Mouse (Mus musculus) ES-Bruce4 (cell line): Measurements from ENCODE around the gene Rnf135. TPM values are rescaled to one million over a fixed set of nuclear protein-coding genes. Genes with fewer than 3 reads are reported as not detected.

ENCODE experiments used
- H3K27ac ChIP-seq: 2 replicates; pipeline ENCODE4 v1.5.1; 2012; ENCODE audit warnings: low read length, inconsistent platforms; ENCODE audit not compliant: insufficient read depth
- H3K27me3 ChIP-seq: 2 replicates; pipeline ENCODE4 v1.6.1; 2012; ENCODE audit warnings: mild to moderate bottlenecking, low read length, inconsistent platforms; ENCODE audit not compliant: control insufficient read depth, poor library complexity, insufficient read depth, severe bottlenecking
- H3K36me3 ChIP-seq: 2 replicates; pipeline ENCODE4 v1.6.1; 2012; ENCODE audit warnings: inconsistent platforms, mild to moderate bottlenecking, low read length, moderate library complexity; ENCODE audit not compliant: control insufficient read depth, poor library complexity, insufficient read depth, severe bottlenecking
- H3K4me1 ChIP-seq: one replicate; pipeline ENCODE4 v1.8.1; 2011; ENCODE audit warnings: low read length; ENCODE audit not compliant: control insufficient read depth, insufficient read depth
- H3K4me3 ChIP-seq: 2 replicates; pipeline ENCODE4 v1.5.1; 2011; ENCODE audit warnings: low read depth, mild to moderate bottlenecking, low read length
- H3K9ac ChIP-seq: 2 replicates; pipeline ENCODE4 v1.6.1; 2012; ENCODE audit warnings: low read depth, mild to moderate bottlenecking, inconsistent platforms; ENCODE audit not compliant: poor library complexity, severe bottlenecking
- H3K9me3 ChIP-seq: replicated peaks from 2 replicates; pipeline ENCODE4 v1.6.1; 2012; ENCODE audit warnings: mild to moderate bottlenecking, low read length, inconsistent platforms; ENCODE audit not compliant: control insufficient read depth, poor library complexity, insufficient read depth, severe bottlenecking
- CTCF ChIP-seq: IDR thresholded peaks from one replicate; pipeline ENCODE4 v1.8.1; 2011; ENCODE audit warnings: low read depth, low read length
- EP300 ChIP-seq: IDR thresholded peaks from 2 replicates; pipeline ENCODE4 v1.6.1; 2011; ENCODE audit warnings: low read depth, low read length; ENCODE audit not compliant: insufficient read depth
- POLR2A ChIP-seq: IDR thresholded peaks from one replicate; pipeline ENCODE4 v1.8.1; 2011; ENCODE audit warnings: low read length; ENCODE audit not compliant: insufficient read depth
- polyA plus RNA-seq: library from polyadenylated mRNA; stranded (reverse); fragments of >200 nt; gene quantifications from 2 replicates; pipeline ENCODE4 v1.2.4, GENCODE M21; 2011; ENCODE audit warnings: low read depth; ENCODE audit not compliant: missing spikeins, insufficient read depth, insufficient read length

The Rnf135 gene
- polyA plus RNA-seq, 1 experiment: 5.3 TPM

GRCm38 (mm10) chr11:80149412-80150023 is 34.1 kb upstream of the Rnf135 start:
- no peak for TF ChIP-seq CTCF
- TF ChIP-seq EP300: no peak
- TF ChIP-seq POLR2A: no peak
- no peaks in the 10 kb centered on the region for H3K4me1 ChIP-seq
- H3K9me3 ChIP-seq: no peaks in the 10 kb centered on the region
- no peak overlapping the region for H3K9ac ChIP-seq
- peaks cover 5% of the 10 kb centered on the region; the same call in 1 of the 2 replicates for H3K27me3 ChIP-seq
- H3K4me3 ChIP-seq: no peak overlapping the region
- H3K36me3 ChIP-seq: no peaks in the 10 kb centered on the region
- H3K27ac ChIP-seq: no peak overlapping the region

- H3K4me3 ChIP-seq: no peak overlapping the region
- no peaks in the 10 kb centered on the region for H3K9me3 ChIP-seq
Measured at GRCm38 (mm10) chr11:80150566-80150965, 33.1 kb upstream of the Rnf135 start.

GRCm38 (mm10) chr11:80151541-80151940 is 32.1 kb upstream of the Rnf135 start:
- H3K27ac ChIP-seq: no peak overlapping the region
- H3K9me3 ChIP-seq: no peaks in the 10 kb centered on the region
- no peaks in the 10 kb centered on the region for H3K4me1 ChIP-seq
- H3K4me3 ChIP-seq: no peak overlapping the region
- H3K9ac ChIP-seq: no peak overlapping the region
- no peaks in the 10 kb centered on the region for H3K36me3 ChIP-seq
- TF ChIP-seq CTCF (no peak), POLR2A (no peak), EP300 (no peak)
- peaks cover 5% of the 10 kb centered on the region; the same call in 1 of the 2 replicates for H3K27me3 ChIP-seq

More at GRCm38 (mm10) chr11:80150566-80150965, 33.1 kb upstream of the Rnf135 start:
- Histone ChIP-seq H3K36me3 (no peaks in the 10 kb centered on the region), H3K27ac (no peak overlapping the region), H3K9ac (no peak overlapping the region), H3K4me1 (no peaks in the 10 kb centered on the region), H3K27me3 (peaks cover 5% of the 10 kb centered on the region; the same call in 1 of the 2 replicates)
- TF ChIP-seq CTCF (no peak), POLR2A (no peak), EP300 (no peak)

- no peak overlapping the region for H3K4me3 ChIP-seq
- H3K36me3 ChIP-seq: no peaks in the 10 kb centered on the region
- no peaks in the 10 kb centered on the region for H3K4me1 ChIP-seq
- H3K27me3 ChIP-seq: peaks cover 5% of the 10 kb centered on the region; the same call in 1 of the 2 replicates
- TF ChIP-seq POLR2A: no peak
- no peak for TF ChIP-seq EP300
- TF ChIP-seq CTCF: no peak
- H3K27ac ChIP-seq: no peak overlapping the region
- no peak overlapping the region for H3K9ac ChIP-seq
- no peaks in the 10 kb centered on the region for H3K9me3 ChIP-seq
Measured at GRCm38 (mm10) chr11:80152376-80152775, 31.3 kb upstream of the Rnf135 start.

DNA sequence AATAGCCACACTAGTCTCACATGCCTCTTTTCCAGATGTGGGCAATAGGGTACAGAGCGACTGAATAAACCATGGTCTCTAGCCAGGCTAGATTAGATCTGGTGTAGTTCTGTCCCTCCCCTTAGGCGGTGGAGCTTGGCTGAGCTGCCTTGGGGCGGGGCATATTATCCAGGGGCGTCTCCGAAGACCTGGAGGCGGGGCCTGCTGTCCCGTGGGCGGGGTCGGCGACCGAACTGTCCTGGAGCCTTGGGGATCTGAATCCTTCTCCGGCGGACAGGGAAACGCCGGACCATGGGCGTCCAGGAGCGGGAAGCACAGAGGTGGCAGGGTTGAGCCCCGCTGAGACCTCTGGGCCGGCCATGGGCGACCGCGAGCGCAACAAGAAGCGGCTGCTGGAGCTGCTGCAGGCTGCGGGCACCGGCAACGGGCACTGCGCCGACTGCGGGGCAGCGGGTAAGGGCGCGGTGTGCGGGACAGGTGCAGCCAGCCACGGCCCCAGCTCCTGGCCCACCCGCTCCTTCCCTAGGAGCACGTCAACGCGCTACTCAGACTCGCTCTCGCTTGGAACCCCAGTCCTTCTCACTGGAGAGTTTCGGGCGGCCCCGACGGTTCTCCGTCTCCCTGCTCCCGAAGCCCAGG is 29.7 kb upstream of the Rnf135 start, which contains the start of gene Adap2:
Gene Adap2 (plus strand): TSS at position 249 of the 639 bp plus-strand sequence.
- Histone ChIP-seq H3K4me3 (peak within 1 kb of the TSS; percentile 81), H3K36me3 (no peaks in the 10 kb centered on the region), H3K9ac (peak within 1 kb of the TSS; percentile 76), H3K4me1 (no peaks in the 10 kb centered on the region), H3K9me3 (no peaks in the 10 kb centered on the region), H3K27me3 (peaks cover 5% of the 10 kb centered on the region; the same call in 1 of the 2 replicates), H3K27ac (no peak within 1 kb of the TSS)
- no peak for TF ChIP-seq CTCF
- no peak for TF ChIP-seq POLR2A
- no peak for TF ChIP-seq EP300

DNA sequence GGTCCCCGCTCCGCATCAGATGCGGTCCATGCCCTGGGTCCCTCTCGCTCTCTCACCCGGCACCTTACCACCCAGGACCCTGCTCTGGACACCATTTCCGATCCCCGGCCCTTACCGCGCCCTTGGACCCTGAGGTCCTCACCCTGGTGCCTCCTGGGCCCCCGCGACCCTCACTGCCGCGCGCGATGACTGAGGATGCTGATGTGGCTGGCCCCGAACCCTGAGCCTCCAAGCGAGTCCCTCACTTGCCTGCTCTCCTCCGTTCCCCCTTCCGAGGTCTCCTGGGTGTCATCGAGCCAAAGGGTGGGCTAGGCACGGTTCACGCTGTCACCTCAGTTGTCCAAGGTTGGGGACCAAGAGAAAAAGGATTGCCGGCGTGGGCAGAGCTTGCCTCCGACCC is 29.1 kb upstream of the Rnf135 start:
- Histone ChIP-seq H3K4me3 (peak overlapping the region; percentile 81), H3K36me3 (no peaks in the 10 kb centered on the region), H3K9me3 (no peaks in the 10 kb centered on the region), H3K27me3 (peaks cover 5% of the 10 kb centered on the region; the same call in 1 of the 2 replicates), H3K9ac (peak overlapping the region; percentile 76), H3K4me1 (no peaks in the 10 kb centered on the region), H3K27ac (no peak overlapping the region)
- TF ChIP-seq CTCF: no peak
- TF ChIP-seq EP300: no peak
- TF ChIP-seq POLR2A: no peak
